Mouse (Mus musculus) cerebellum, adult 2 months (tissue): ENCODE measurements around the gene Kcnh8. TPM values are rescaled to one million over a fixed set of nuclear protein-coding genes. Genes with fewer than 3 reads are reported as not detected.

Experiments used
- DNase-seq, 2 experiments: peaks; one replicate each; pipeline ENCODE4 v3.0.0; 2021
- H3K27ac ChIP-seq: fragments of 200-500 bp; 2 replicates; pipeline ENCODE4 v1.5.1; 2012; ENCODE audit warnings: low read length, control low read depth, inconsistent platforms; ENCODE audit not compliant: insufficient read depth
- H3K27me3 ChIP-seq: fragments of 200-500 bp; 2 replicates; pipeline ENCODE4 v1.6.1; 2012; ENCODE audit warnings: inconsistent platforms, mild to moderate bottlenecking, low read length, moderate library complexity; ENCODE audit not compliant: control insufficient read depth, insufficient read depth
- H3K4me1 ChIP-seq: fragments of 200-500 bp; 2 replicates; pipeline ENCODE4 v1.6.1; 2011; ENCODE audit warnings: low read length; ENCODE audit not compliant: control insufficient read depth, insufficient read depth
- H3K4me3 ChIP-seq: fragments of 200-500 bp; replicated peaks from 2 replicates; pipeline ENCODE3; 2011; ENCODE audit warnings: mild to moderate bottlenecking, low read depth, low read length, control low read depth; ENCODE audit not compliant: insufficient read depth
- CTCF ChIP-seq: fragments of 200-500 bp; IDR thresholded peaks from 2 replicates; pipeline ENCODE4 v1.5.1; 2011; ENCODE audit warnings: low read depth, mild to moderate bottlenecking, control low read depth, low read length, moderate library complexity, borderline replicate concordance; ENCODE audit not compliant: insufficient read depth
- POLR2A ChIP-seq: fragments of 200-500 bp; IDR thresholded peaks from 2 replicates; pipeline ENCODE4 v1.6.1; 2011; ENCODE audit warnings: low read length, control low read depth, borderline replicate concordance; ENCODE audit not compliant: insufficient read depth
- WGBS: fragments of 180-500 bp; shearing (Covaris S2); methylation state at CpG from one replicate; pipeline ENCODE4 v1.1.7; 2018; 5-methylcytosine and 5-hydroxymethylcytosine counted together
- polyA plus RNA-seq: library from polyadenylated mRNA; depleted of rRNA; stranded (reverse); fragments of >200 nt; gene quantifications from 2 replicates; pipeline ENCODE4 v1.2.3, GENCODE M21; 2012

The Kcnh8 gene
- polyA plus RNA-seq, 1 experiment, result 0.74 TPM

DNA sequence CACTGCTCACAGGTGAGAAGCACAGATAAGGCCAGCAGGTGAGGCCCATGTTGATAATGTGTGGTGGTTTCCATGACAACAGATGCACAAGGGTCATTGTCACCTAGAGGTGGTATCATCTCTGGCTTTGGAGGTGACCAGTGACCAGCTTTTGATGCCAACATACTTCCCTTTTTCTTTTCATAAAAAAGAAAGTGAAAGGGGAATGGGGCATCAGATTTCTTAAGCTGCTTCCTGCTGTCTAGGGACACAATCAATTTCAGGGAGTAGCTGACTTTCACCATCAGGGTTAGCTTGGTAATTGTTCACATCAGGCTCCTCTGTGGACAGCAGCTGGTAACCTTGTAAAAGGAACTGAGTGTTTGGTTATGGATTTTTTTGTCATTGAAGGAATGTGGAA lies 135.9 kb downstream of the Kcnh8 start:
- TF ChIP-seq CTCF (no peak), POLR2A (no peak)
- Histone ChIP-seq H3K4me1 (no peaks in the 10 kb centered on the region), H3K27ac (no peak overlapping the region), H3K4me3 (no peak overlapping the region), H3K27me3 (no peaks in the 10 kb centered on the region)
- DNase-seq, result no peak

- DNase-seq, result no peak
- no peak for TF ChIP-seq CTCF
- no peak for TF ChIP-seq POLR2A
- H3K4me1 ChIP-seq, result no peaks in the 10 kb centered on the region
- no peaks in the 10 kb centered on the region; the same call in 1 of the 2 replicates for H3K27me3 ChIP-seq
- WGBS, result 36% methylated on average over 3 of the region's 3 CpGs
- no peak overlapping the region for H3K27ac ChIP-seq
- H3K4me3 ChIP-seq, result no peak overlapping the region
Measured at GRCm38 (mm10) chr17:52788151-52788550, 185.6 kb downstream of the Kcnh8 start.

- 63% methylated on average over 6 of the region's 6 CpGs for WGBS
- no peak overlapping the region for H3K4me3 ChIP-seq
- TF ChIP-seq POLR2A (no peak), CTCF (no peak)
- no peaks in the 10 kb centered on the region for H3K27me3 ChIP-seq
- no peaks in the 10 kb centered on the region for H3K4me1 ChIP-seq
- no peak for DNase-seq
- H3K27ac ChIP-seq, result no peak overlapping the region
Measured at GRCm38 (mm10) chr17:52804463-52804862, 202.0 kb downstream of the Kcnh8 start.

GRCm38 (mm10) chr17:52810773-52811172 lies 208.3 kb downstream of the Kcnh8 start:
- 3% methylated on average over 1 of the region's 1 CpGs for WGBS
- Histone ChIP-seq H3K27ac (no peak overlapping the region), H3K4me3 (no peak overlapping the region), H3K4me1 (no peaks in the 10 kb centered on the region), H3K27me3 (no peaks in the 10 kb centered on the region)
- peak in 1 of 2 experiments; percentile 1 for DNase-seq
- TF ChIP-seq CTCF, result no peak
- TF ChIP-seq POLR2A, result no peak

- Histone ChIP-seq H3K4me1 (no peaks in the 10 kb centered on the region), H3K4me3 (no peak overlapping the region), H3K27me3 (no peaks in the 10 kb centered on the region), H3K27ac (no peak overlapping the region)
- no peak for DNase-seq
- TF ChIP-seq CTCF, result no peak
- TF ChIP-seq POLR2A, result no peak
- 81% methylated on average over 1 of the region's 1 CpGs for WGBS
Measured at GRCm38 (mm10) chr17:52819007-52819406, 216.5 kb downstream of the Kcnh8 start.

DNA sequence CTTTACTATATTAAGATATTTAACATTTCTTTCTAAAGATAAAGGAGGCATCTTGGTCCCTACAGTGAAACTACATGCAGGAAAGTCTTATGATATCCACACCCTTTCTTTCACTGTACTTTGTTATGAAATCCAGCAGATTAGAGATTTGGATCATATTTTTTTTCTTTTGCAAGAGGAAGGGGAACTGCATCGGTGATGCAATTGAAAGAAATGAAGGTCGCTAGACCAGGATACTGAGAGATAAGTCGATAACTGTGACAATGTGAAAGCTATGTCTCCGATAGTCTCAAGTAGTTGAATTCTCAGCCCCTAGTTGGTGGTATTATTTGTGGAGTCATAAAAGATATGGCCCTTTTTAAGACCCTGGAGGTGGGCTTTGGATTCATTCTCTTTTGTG lies 227.2 kb downstream of the Kcnh8 start:
- Histone ChIP-seq H3K4me3 (no peak overlapping the region), H3K4me1 (no peaks in the 10 kb centered on the region), H3K27ac (no peak overlapping the region), H3K27me3 (no peaks in the 10 kb centered on the region)
- DNase-seq, result no peak
- no peak for TF ChIP-seq CTCF
- no peak for TF ChIP-seq POLR2A
- WGBS, result 94% methylated on average over 4 of the region's 4 CpGs

GRCm38 (mm10) chr17:52873195-52873594 lies 270.7 kb downstream of the Kcnh8 start:
- TF ChIP-seq POLR2A, result no peak
- TF ChIP-seq CTCF, result no peak
- WGBS, result 88% methylated on average over 3 of the region's 3 CpGs
- Histone ChIP-seq H3K27me3 (no peaks in the 10 kb centered on the region), H3K4me3 (no peak overlapping the region), H3K4me1 (no peaks in the 10 kb centered on the region), H3K27ac (no peak overlapping the region)
- no peak for DNase-seq

GRCm38 (mm10) chr17:52878964-52879363 lies 276.5 kb downstream of the Kcnh8 start:
- no peak overlapping the region for H3K27ac ChIP-seq
- no peak for DNase-seq
- H3K4me3 ChIP-seq, result no peak overlapping the region
- TF ChIP-seq POLR2A (no peak), CTCF (no peak)
- H3K27me3 ChIP-seq, result no peaks in the 10 kb centered on the region
- no peaks in the 10 kb centered on the region; the same call in 1 of the 2 replicates for H3K4me1 ChIP-seq
- 84% methylated on average over 1 of the region's 1 CpGs for WGBS
